Mouse (Mus musculus) spleen, postnatal 14 days (tissue): ENCODE measurements around the gene Lipt1.

Experiments
- DNase-seq, 2 experiments: peaks; one replicate each; pipeline ENCODE4 v3.0.0; 2021 to 2022; ENCODE audit warnings: low spot score in 2 of 2

Gene Lipt1

GRCm38 (mm10) chr1:37899816-37900215 lies 28.3 kb downstream of the Lipt1 start:
- DNase-seq, result no peak

- no peak for DNase-seq
These were observed 28.8 kb downstream of the Lipt1 start for GRCm38 (mm10) chr1:37900288-37900687.

- DNase-seq, result no peak
These were observed 31.6 kb downstream of the Lipt1 start for GRCm38 (mm10) chr1:37903178-37903577.

- DNase-seq, result no peak
These were observed 41.2 kb downstream of the Lipt1 start for GRCm38 (mm10) chr1:37912751-37913150.

- no peak for DNase-seq
These were observed 44.9 kb downstream of the Lipt1 start, which contains the start of gene Lyg2 for GRCm38 (mm10) chr1:37916393-37916792. Lyg2 (minus strand) TSS chr1:37916493.

- no peak for DNase-seq
These were observed 46.1 kb downstream of the Lipt1 start for GRCm38 (mm10) chr1:37917666-37918065.

GRCm38 (mm10) chr1:37918096-37918495 lies 46.6 kb downstream of the Lipt1 start:
- no peak for DNase-seq

- DNase-seq, result no peak
These were observed 51.0 kb downstream of the Lipt1 start for GRCm38 (mm10) chr1:37922536-37922935.
